Comparison of ENCODE assay signal across 8 mouse cellular contexts in the genomic region with DNA sequence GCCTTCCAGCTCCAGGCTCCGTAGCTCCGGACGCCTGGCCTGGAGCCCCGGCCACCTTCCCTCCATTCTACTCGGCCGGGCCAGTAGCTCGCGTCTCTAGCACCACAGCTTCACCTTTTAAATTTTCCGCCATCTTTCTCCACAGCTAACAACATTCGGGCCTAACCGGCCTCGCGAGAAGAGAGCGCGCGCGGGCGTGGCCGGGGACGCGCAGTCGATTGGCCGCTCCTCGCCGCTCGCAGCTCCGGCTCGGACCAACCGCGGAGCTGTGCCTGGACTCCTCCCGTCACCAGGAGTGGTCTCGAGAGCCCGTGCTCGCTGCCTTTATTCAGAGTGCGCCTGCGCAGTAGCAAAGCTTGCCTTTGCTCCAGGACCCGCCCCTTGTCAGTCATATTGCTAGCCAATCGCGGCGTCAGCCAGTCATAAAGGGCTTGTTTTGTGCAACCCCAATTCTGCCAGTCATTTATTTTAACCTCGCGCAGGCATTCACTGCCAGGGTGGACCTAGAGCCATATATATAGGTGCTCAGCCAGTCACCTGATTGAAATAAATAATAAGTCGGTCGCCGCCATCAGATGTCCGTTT. TPM values are rescaled to one million over a fixed set of nuclear protein-coding genes. Genes with fewer than 3 reads are reported as not detected.
DNase-seq lines count a peak whose midpoint lies in the region; ATAC-seq and TF ChIP-seq lines count a peak whose summit lies in the region.

A gene (minus strand): TSS at position 331 of the 585 bp plus-strand sequence.

- peak within 1 kb of the TSS; percentile 51 for H3K4me2 ChIP-seq in forebrain, embryonic 12.5 days
- H3K4me2 ChIP-seq in heart, postnatal 0 days (ENCODE audit: low read depth, low read length) = peak within 1 kb of the TSS; percentile 65
- H3K4me2 ChIP-seq in liver, embryonic 16.5 days (ENCODE audit: low read depth, low read length) = peak within 1 kb of the TSS; percentile 79
- peak within 1 kb of the TSS; percentile 59 for H3K4me2 ChIP-seq in neural tube, embryonic 13.5 days

- no peaks in the 10 kb centered on the region for H3K9me3 ChIP-seq in E14TG2a.4 (ENCODE audit: low read length)
- H3K9me3 ChIP-seq in forebrain, embryonic 12.5 days = no peaks in the 10 kb centered on the region
- H3K9me3 ChIP-seq in heart, postnatal 0 days (replicated peaks; ENCODE audit: control insufficient read depth, low read length) = no peaks in the 10 kb centered on the region
- H3K9me3 ChIP-seq in liver, embryonic 16.5 days (replicated peaks; ENCODE audit: control insufficient read depth, low read length) = no peaks in the 10 kb centered on the region
- H3K9me3 ChIP-seq in neural tube, embryonic 13.5 days = no peaks in the 10 kb centered on the region

- peaks cover 34% of the 10 kb centered on the region for H3K36me3 ChIP-seq in E14TG2a.4 (ENCODE audit: insufficient read depth, low read length)
- H3K36me3 ChIP-seq in forebrain, embryonic 12.5 days (replicated peaks) = peaks cover 12% of the 10 kb centered on the region
- no peaks in the 10 kb centered on the region for H3K36me3 ChIP-seq in heart, postnatal 0 days (replicated peaks; ENCODE audit: control insufficient read depth, insufficient read depth, low read length)
- H3K36me3 ChIP-seq in liver, embryonic 16.5 days (ENCODE audit: control insufficient read depth, insufficient read depth) = peaks cover 9% of the 10 kb centered on the region
- peaks cover 11% of the 10 kb centered on the region; the same call in 1 of the 2 replicates for H3K36me3 ChIP-seq in neural tube, embryonic 13.5 days
- H3K36me3 ChIP-seq in testis, adult 2 months (ENCODE audit: control insufficient read depth, insufficient read depth, low read length) = no peaks in the 10 kb centered on the region

- peak within 1 kb of the TSS; percentile 66 for H3K9ac ChIP-seq in forebrain, embryonic 12.5 days
- peak within 1 kb of the TSS; percentile 62 for H3K9ac ChIP-seq in heart, postnatal 0 days (replicated peaks; ENCODE audit: low read depth, low read length)
- H3K9ac ChIP-seq in liver, embryonic 16.5 days (ENCODE audit: low read depth, low read length) = peak within 1 kb of the TSS; percentile 76
- H3K9ac ChIP-seq in neural tube, embryonic 13.5 days = peak within 1 kb of the TSS; percentile 72

- H3K27ac ChIP-seq in forebrain, embryonic 12.5 days = peak within 1 kb of the TSS; percentile 90
- H3K27ac ChIP-seq in heart, postnatal 0 days (ENCODE audit: low read depth) = peak within 1 kb of the TSS; percentile 76
- peak within 1 kb of the TSS; percentile 92 for H3K27ac ChIP-seq in liver, embryonic 16.5 days (ENCODE audit: low read length)
- H3K27ac ChIP-seq in neural tube, embryonic 13.5 days (replicated peaks) = peak within 1 kb of the TSS; percentile 87
- H3K27ac ChIP-seq in testis, adult 2 months (ENCODE audit: control insufficient read depth, insufficient read depth, low read depth, low read length) = peak within 1 kb of the TSS; percentile 96

- peak; percentile 66; the same call in 1 of the 2 replicates for TF ChIP-seq EP300 in heart, postnatal 0 days (IDR thresholded peaks at IDR 0.05; ENCODE audit: low read depth)

- DNase-seq in c-Kit-positive CD71-positive TER-119-positive erythroid progenitor cells, embryonic 14.5 days (ENCODE audit: low spot score) = peak; percentile 89
- peak; percentile 94 for DNase-seq in heart, postnatal 0 days (ENCODE audit: low spot score)
- DNase-seq in kidney, postnatal 4 days = peak; percentile 90 to 95

- peak; percentile 69; the same call in 1 of the 2 replicates for TF ChIP-seq POLR2A in testis, adult 2 months (IDR thresholded peaks at IDR 0.05; ENCODE audit: control insufficient read depth, low read depth, low read length)

- peak within 1 kb of the TSS; percentile 81 for H3K4me3 ChIP-seq in E14TG2a.4 (replicated peaks; ENCODE audit: low read length)
- peak within 1 kb of the TSS; percentile 56 for H3K4me3 ChIP-seq in forebrain, embryonic 12.5 days (replicated peaks)
- H3K4me3 ChIP-seq in heart, postnatal 0 days (ENCODE audit: low read depth, low read length) = peak within 1 kb of the TSS; percentile 69
- H3K4me3 ChIP-seq in liver, embryonic 16.5 days (ENCODE audit: low read depth, low read length) = peak within 1 kb of the TSS; percentile 71
- H3K4me3 ChIP-seq in neural tube, embryonic 13.5 days = peak within 1 kb of the TSS; percentile 56
- peak within 1 kb of the TSS; percentile 94 for H3K4me3 ChIP-seq in testis, adult 2 months (ENCODE audit: control insufficient read depth, low read depth, low read length)

- TF ChIP-seq CTCF in E14TG2a.4 (conservative IDR thresholded peaks at IDR 0.05; ENCODE audit: low read length) = no peak
- TF ChIP-seq CTCF in heart, postnatal 0 days (IDR thresholded peaks at IDR 0.05; ENCODE audit: low read depth) = no peak
- TF ChIP-seq CTCF in testis, adult 2 months (IDR thresholded peaks at IDR 0.05; ENCODE audit: control insufficient read depth, insufficient read depth, insufficient replicate concordance, low read depth, low read length) = no peak

- H3K27me3 ChIP-seq in E14TG2a.4 (ENCODE audit: insufficient read depth, low read length) = peaks cover 10% of the 10 kb centered on the region; the same call in 1 of the 2 replicates
- H3K27me3 ChIP-seq in forebrain, embryonic 12.5 days = no peaks in the 10 kb centered on the region
- no peaks in the 10 kb centered on the region for H3K27me3 ChIP-seq in heart, postnatal 0 days (ENCODE audit: control insufficient read depth, insufficient read depth, low read length)
- H3K27me3 ChIP-seq in liver, embryonic 16.5 days (ENCODE audit: control insufficient read depth, insufficient read depth, low read depth, low read length) = no peaks in the 10 kb centered on the region
- no peaks in the 10 kb centered on the region for H3K27me3 ChIP-seq in neural tube, embryonic 13.5 days
- H3K27me3 ChIP-seq in testis, adult 2 months (ENCODE audit: control insufficient read depth, insufficient read depth, low read length) = no peaks in the 10 kb centered on the region

- peak; percentile 97 for ATAC-seq in forebrain, embryonic 12.5 days (ENCODE audit: low FRiP score)
- peak; percentile 99 for ATAC-seq in heart, postnatal 0 days (ENCODE audit: insufficient read depth, low read depth)
- ATAC-seq in liver, embryonic 16.5 days (ENCODE audit: low read depth) = peak; percentile 98
- ATAC-seq in neural tube, embryonic 13.5 days (ENCODE audit: low read depth) = peak; percentile 98

- peaks cover 37% of the 10 kb centered on the region for H3K4me1 ChIP-seq in E14TG2a.4 (replicated peaks; ENCODE audit: low read depth, low read length)
- peaks cover 6% of the 10 kb centered on the region; the same call in 1 of the 2 replicates for H3K4me1 ChIP-seq in forebrain, embryonic 12.5 days
- no peaks in the 10 kb centered on the region for H3K4me1 ChIP-seq in heart, postnatal 0 days (ENCODE audit: control insufficient read depth, insufficient read depth)
- H3K4me1 ChIP-seq in liver, embryonic 16.5 days (ENCODE audit: control insufficient read depth, low read depth, low read length) = peaks cover 10% of the 10 kb centered on the region
- peaks cover 13% of the 10 kb centered on the region; the same call in 1 of the 2 replicates for H3K4me1 ChIP-seq in neural tube, embryonic 13.5 days (replicated peaks)
- H3K4me1 ChIP-seq in testis, adult 2 months (ENCODE audit: control insufficient read depth, insufficient read depth, low read length) = peaks cover 7% of the 10 kb centered on the region

- WGBS in forebrain, embryonic 12.5 days = 23% methylated on average over 46 of the region's 46 CpGs
- 20% methylated on average over 46 of the region's 46 CpGs for WGBS in heart, postnatal 0 days
- 21% methylated on average over 46 of the region's 46 CpGs for WGBS in liver, embryonic 16.5 days (ENCODE audit: insufficient replicate concordance)
- 22% methylated on average over 35 of the region's 46 CpGs for WGBS in neural tube, embryonic 13.5 days

RNA-seq across cellular contexts. Expression of the gene that starts here (rescaled TPM):
- 83.3 and 87.9 TPM in 2 replicates for polyA plus RNA-seq in forebrain, embryonic 12.5 days (2016; fragmentation: Nextera tagmentation; extraction: Ambion mirVana)
- 15.7 and 15.9 TPM in 2 replicates for total RNA-seq in heart, postnatal 0 days (2014; rRNA removed; ENCODE audit: low replicate concordance)
- 8.2 and 8.6 TPM in 2 replicates for polyA plus RNA-seq in heart, postnatal 0 days (2015; fragmentation: Nextera tagmentation; extraction: Ambion mirVana)
- polyA plus RNA-seq in liver, embryonic 16.5 days (2015; fragmentation: Nextera tagmentation; extraction: Ambion mirVana) = 28.6 and 30.1 TPM in 2 replicates
- polyA plus RNA-seq in neural tube, embryonic 13.5 days (2015; fragmentation: Nextera tagmentation; extraction: Ambion mirVana) = 39.5 and 39.8 TPM in 2 replicates
- 8.1 and 10.0 TPM in 2 replicates for polyA plus RNA-seq in testis, adult 2 months (2012; rRNA removed)

Comparison
In these comparisons a context has a peak if more than half of its experiments do, and no peak if none do; other contexts are left out.
1. Peak in every context shown above with its lines: DNase-seq, ATAC-seq, H3K4me3 ChIP-seq and H3K27ac ChIP-seq.